Comparison of ENCODE assay signal across 18 mouse cellular contexts in genomic region chr7:88522481-88522880, GRCm38 (mm10).
DNase-seq lines count a peak whose midpoint lies in the region; ATAC-seq and TF ChIP-seq lines count a peak whose summit lies in the region.
"Had no signal": no experiment of that assay in that cellular context is flagged by ENCODE, and none has a peak within 500 bp of the region (broad histone marks: within the 10 kb centered on the region; RNA-seq: fewer than 3 reads in every experiment).

No protein-coding gene starts in this region.

- H3K4me2 ChIP-seq in CH12.LX (ENCODE audit: insufficient read depth, low read depth, poor library complexity, severe bottlenecking), result no peak overlapping the region
- H3K4me2 ChIP-seq: hindbrain, embryonic 15.5 days; neural tube, embryonic 13.5 days had no signal

- TF ChIP-seq POLR2A in CH12.LX (IDR thresholded peaks at IDR 0.05; ENCODE audit: low read depth, low read length), result no peak

- no peaks in the 10 kb centered on the region for H3K27me3 ChIP-seq in CH12.LX (replicated peaks)
- H3K27me3 ChIP-seq: hindbrain, embryonic 15.5 days; neural tube, embryonic 13.5 days had no signal

- no peak overlapping the region for H3K4me3 ChIP-seq in layer of hippocampus, adult 2 months
- H3K4me3 ChIP-seq in CH12.LX (replicated peaks in 1 of 3; ENCODE audit: low read depth in 2 of 3, low read length in 2 of 3, poor library complexity in 1 of 3), result no peak overlapping the region
- H3K4me3 ChIP-seq: erythroblast, embryonic 14.5 days; hindbrain, embryonic 15.5 days; neural tube, embryonic 13.5 days had no signal

- H3K9ac ChIP-seq in CH12.LX (ENCODE audit: insufficient read depth, low read depth), result no peak overlapping the region
- H3K9ac ChIP-seq: hindbrain, embryonic 15.5 days; neural tube, embryonic 13.5 days had no signal

- ATAC-seq in megakaryocyte progenitor cell, adult 5-6 weeks (replicated peaks; ENCODE audit: poor library complexity), result peak; percentile 89
- ATAC-seq: activated CD4-positive, CD25-positive, alpha-beta regulatory T cell, adult 4 months had no signal

- H3K79me2 ChIP-seq in CH12.LX (replicated peaks; ENCODE audit: control insufficient read depth, extremely low read depth, insufficient read depth, poor library complexity, severe bottlenecking), result no peaks in the 10 kb centered on the region

- H3K27ac ChIP-seq in layer of hippocampus, adult 2 months, result no peak overlapping the region
- H3K27ac ChIP-seq in CH12.LX (ENCODE audit: insufficient read depth, low read depth), result no peak overlapping the region
- H3K27ac ChIP-seq: hindbrain, embryonic 15.5 days; kidney, postnatal 0 days; neural tube, embryonic 13.5 days had no signal

- no peaks in the 10 kb centered on the region for H3K9me3 ChIP-seq in CH12.LX (replicated peaks; ENCODE audit: low read length)
- H3K9me3 ChIP-seq: hindbrain, embryonic 15.5 days; neural tube, embryonic 13.5 days had no signal

- peak; percentile 6 for TF ChIP-seq RAD21 in CH12.LX (IDR thresholded peaks at IDR 0.05; ENCODE audit: low read depth, low read length)

- peak; percentile 33; the same call in 1 of the 2 replicates for TF ChIP-seq CTCF in layer of hippocampus, adult 2 months (conservative IDR thresholded peaks at IDR 0.05)
- TF ChIP-seq CTCF in CH12.LX (conservative IDR thresholded peaks at IDR 0.05 in 1 of 2, IDR thresholded peaks at IDR 0.05 in 1 of 2; ENCODE audit: low read depth in 2 of 2, low read length in 2 of 2), result peak in 1 of 2 experiments; percentile 49; a peak in 2 of 4 replicates

- dilution Hi-C loops in CH12.LX (cut with MboI; ENCODE audit: extremely low pct_ligation_motif_present, extremely low pct_unique_long_range_greater_than_20kb, low sequenced_read_pairs), result no loop called here

- in situ Hi-C loops in CH12.LX (cut with MboI; ENCODE audit: low pct_ligation_motif_present, low pct_unique_long_range_greater_than_20kb, low sequenced_read_pairs), result no loop called here

- H3K36me3 ChIP-seq in CH12.LX (replicated peaks in 1 of 2; ENCODE audit: control insufficient read depth in 1 of 2, insufficient read depth in 1 of 2, low read length in 1 of 2), result no peaks in the 10 kb centered on the region
- H3K36me3 ChIP-seq: hindbrain, embryonic 15.5 days; neural tube, embryonic 13.5 days had no signal

- no peaks in the 10 kb centered on the region for H3K4me1 ChIP-seq in CH12.LX (ENCODE audit: control insufficient read depth in 1 of 2, insufficient read depth in 2 of 2)
- H3K4me1 ChIP-seq: hindbrain, embryonic 15.5 days; neural tube, embryonic 13.5 days had no signal

- TF ChIP-seq EP300 in CH12.LX (IDR thresholded peaks at IDR 0.05; ENCODE audit: low read length), result no peak

- DNase-seq in layer of hippocampus, adult 2 months (ENCODE audit: low spot score in 2 of 2), result no peak
- no peak for DNase-seq in layer of hippocampus, postnatal 25 days (ENCODE audit: extremely low spot score in 1 of 2, low spot score in 1 of 2)
- peak; percentile 39 for DNase-seq in CH12.LX (ENCODE audit: extremely low read depth)
- DNase-seq in NIH3T3 (ENCODE audit: low read depth), result peak; percentile 22
- DNase-seq in ovary, postnatal 36 days (ENCODE audit: low spot score), result no peak
- no peak for DNase-seq in kidney, adult 18-20 months
- DNase-seq: cerebellum, adult 11-12 months; embryo, embryonic 11 days; gastrocnemius, postnatal 36 days; lung, postnatal 4 days; retina, postnatal 1 day; thymus, adult 18-20 months had no signal

TF ChIP-seq in CH12.LX, 34 proteins besides CTCF, POLR2A, EP300 and RAD21:
- peak; percentile 26 for TF ChIP-seq SMC3 (IDR thresholded peaks at IDR 0.05; ENCODE audit: low read depth, low read length)
- no peak for TF ChIP-seq ZNF384 (IDR thresholded peaks at IDR 0.05; ENCODE audit: low read depth, low read length)

Comparison
In these comparisons a context has a peak if more than half of its experiments do, and no peak if none do; other contexts are left out.
1. DNase-seq: peak in CH12.LX (single experiment) and NIH3T3 (single experiment); none in layer of hippocampus, adult 2 months (0 of 2), layer of hippocampus, postnatal 25 days (0 of 2), ovary, postnatal 36 days (single experiment) and kidney, adult 18-20 months (single experiment).